Mouse (Mus musculus): ENCODE data around the gene Smpd3. TPM values are rescaled to one million over a fixed set of nuclear protein-coding genes. Genes with fewer than 3 reads are reported as not detected.
"Not testable (repeated sequence)": the region's sequence is repeated elsewhere in the genome, so short reads cannot be mapped to it uniquely, and the experiment has no call there.

Smpd3 gene
- polyA plus RNA-seq, 1 experiment: not detected

DNA sequence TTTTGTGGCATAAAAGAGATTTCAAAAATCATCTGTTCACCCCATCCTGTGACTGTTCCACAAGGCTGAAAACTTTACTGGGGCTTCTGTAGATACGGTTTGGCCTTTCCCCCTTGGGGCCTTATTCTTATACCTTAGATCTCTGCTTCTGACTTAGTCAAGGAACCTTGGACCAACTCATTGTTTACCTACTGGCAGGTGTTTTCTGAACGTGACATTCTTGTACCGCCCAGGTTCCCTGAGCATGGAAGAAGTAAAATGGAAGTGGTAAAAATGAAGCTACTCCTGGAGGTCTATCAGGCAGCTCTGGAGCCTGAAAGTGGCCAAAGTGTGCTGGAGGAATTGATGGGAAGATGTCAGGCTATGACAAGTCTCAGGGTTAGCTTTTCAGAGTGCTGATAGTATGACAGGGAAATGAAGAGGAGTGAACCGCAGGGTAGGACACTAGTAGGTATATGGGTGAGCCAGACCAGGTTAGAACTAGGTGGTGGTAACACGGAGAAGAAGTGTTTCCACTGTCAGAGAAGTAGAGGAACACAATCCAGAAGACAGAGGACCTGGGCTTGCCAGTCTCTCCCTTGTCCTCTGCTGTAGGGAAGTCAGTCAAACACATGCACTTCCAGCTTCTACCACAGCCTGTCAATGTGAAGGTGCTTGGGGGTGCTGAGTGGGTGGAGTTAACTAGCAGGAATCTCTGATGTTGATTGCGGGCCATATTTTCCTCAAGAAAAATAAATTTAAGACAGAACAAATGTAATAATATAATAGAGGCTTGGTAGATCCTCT lies 22.2 kb downstream of the Smpd3 start:
- Histone ChIP-seq H3K4me1 (ENCODE audit: control insufficient read depth, insufficient read depth, low read length) (no peaks in the 10 kb centered on the region), H3K27ac (ENCODE audit: insufficient read depth, low read depth, low read length) (no peak overlapping the region), H3K4me3 (ENCODE audit: insufficient read depth, low read depth, low read length) (no peak overlapping the region)
- WGBS: 90% methylated on average over 6 of the region's 6 CpGs
- TF ChIP-seq POLR2A (IDR thresholded peaks at IDR 0.05; ENCODE audit: insufficient read depth, low read depth, low read length) (no peak), CTCF (IDR thresholded peaks at IDR 0.05; ENCODE audit: insufficient read depth, low read depth, low read length) (no peak)

- no peaks in the 10 kb centered on the region for H3K4me1 ChIP-seq (ENCODE audit: control insufficient read depth, insufficient read depth, low read length)
- TF ChIP-seq POLR2A (IDR thresholded peaks at IDR 0.05; ENCODE audit: insufficient read depth, low read depth, low read length) (no peak), CTCF (IDR thresholded peaks at IDR 0.05; ENCODE audit: insufficient read depth, low read depth, low read length) (no peak)
- H3K27ac ChIP-seq (ENCODE audit: insufficient read depth, low read depth, low read length): no peak overlapping the region
- H3K4me3 ChIP-seq (ENCODE audit: insufficient read depth, low read depth, low read length): no peak overlapping the region
- WGBS: 73% methylated on average over 2 of the region's 2 CpGs
Observed at GRCm38 (mm10) chr8:106313799-106314198, 24.0 kb downstream of the Smpd3 start.

GRCm38 (mm10) chr8:106313120-106313737 lies 24.6 kb downstream of the Smpd3 start:
- TF ChIP-seq CTCF (IDR thresholded peaks at IDR 0.05; ENCODE audit: insufficient read depth, low read depth, low read length): no peak
- TF ChIP-seq POLR2A (IDR thresholded peaks at IDR 0.05; ENCODE audit: insufficient read depth, low read depth, low read length): no peak
- Histone ChIP-seq H3K4me3 (ENCODE audit: insufficient read depth, low read depth, low read length) (no peak overlapping the region), H3K27ac (ENCODE audit: insufficient read depth, low read depth, low read length) (no peak overlapping the region), H3K4me1 (ENCODE audit: control insufficient read depth, insufficient read depth, low read length) (no peaks in the 10 kb centered on the region)
- WGBS: 91% methylated on average over 6 of the region's 6 CpGs

DNA sequence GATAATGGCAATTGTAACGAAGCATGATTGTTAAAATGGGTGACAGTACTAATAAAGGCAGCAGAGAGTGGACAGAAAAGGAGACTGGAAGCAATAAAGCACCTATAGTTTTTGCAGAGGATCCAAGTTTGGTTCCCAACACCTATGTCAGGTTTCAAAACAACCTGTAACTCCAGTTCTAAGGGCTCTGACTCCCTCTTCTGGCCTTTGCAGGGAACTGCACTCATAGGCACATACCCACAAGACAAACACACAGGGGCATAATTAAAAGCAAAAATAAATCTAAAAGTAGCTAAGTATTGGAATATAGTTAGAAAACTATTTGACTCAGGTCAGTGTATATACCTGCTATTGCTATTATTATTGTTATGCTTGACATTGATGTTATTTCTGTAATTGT lies 25.8 kb downstream of the Smpd3 start:
- no peak overlapping the region for H3K27ac ChIP-seq (ENCODE audit: insufficient read depth, low read depth, low read length)
- WGBS: 96% methylated on average over 1 of the region's 1 CpGs
- no peak for TF ChIP-seq CTCF (IDR thresholded peaks at IDR 0.05; ENCODE audit: insufficient read depth, low read depth, low read length)
- TF ChIP-seq POLR2A (IDR thresholded peaks at IDR 0.05; ENCODE audit: insufficient read depth, low read depth, low read length): no peak
- H3K4me1 ChIP-seq (ENCODE audit: control insufficient read depth, insufficient read depth, low read length): no peaks in the 10 kb centered on the region
- no peak overlapping the region for H3K4me3 ChIP-seq (ENCODE audit: insufficient read depth, low read depth, low read length)

DNA sequence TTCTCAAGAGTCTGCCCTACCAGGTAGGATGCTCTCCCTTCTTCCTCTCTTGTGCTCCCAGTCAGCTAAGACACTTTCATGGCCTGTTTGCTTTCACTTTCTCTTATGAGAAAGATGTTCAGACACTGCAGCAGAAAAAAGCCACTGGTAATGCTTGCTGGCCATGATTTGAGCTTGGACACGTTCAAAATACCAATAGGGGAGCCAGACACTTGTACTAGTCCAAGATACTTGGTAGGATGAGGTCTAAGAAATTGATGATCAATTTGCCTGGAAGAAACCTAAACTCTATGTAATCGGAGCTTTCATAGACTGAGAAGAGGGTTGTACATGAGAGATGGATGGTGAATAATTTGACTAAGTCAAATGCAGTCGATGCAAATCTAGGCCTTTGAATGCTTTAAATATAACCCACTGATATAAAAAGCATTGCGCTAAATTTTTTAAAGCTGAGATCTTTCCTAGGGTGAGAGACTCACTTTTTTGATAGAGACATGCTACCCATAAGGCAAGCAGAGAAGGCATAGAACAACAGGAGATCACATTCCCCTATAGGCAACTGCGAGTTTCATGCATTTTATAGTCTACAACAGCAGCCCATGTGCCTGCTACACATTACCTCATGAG lies 27.6 kb downstream of the Smpd3 start:
- 91% methylated on average over 5 of the region's 5 CpGs for WGBS
- no peak for TF ChIP-seq POLR2A (IDR thresholded peaks at IDR 0.05; ENCODE audit: insufficient read depth, low read depth, low read length)
- no peak for TF ChIP-seq CTCF (IDR thresholded peaks at IDR 0.05; ENCODE audit: insufficient read depth, low read depth, low read length)
- H3K27ac ChIP-seq (ENCODE audit: insufficient read depth, low read depth, low read length): no peak overlapping the region

GRCm38 (mm10) chr8:106308082-106308786 lies 29.6 kb downstream of the Smpd3 start:
- not testable (repeated sequence) for H3K4me1 ChIP-seq (ENCODE audit: control insufficient read depth, insufficient read depth, low read length)

More for the DNA sequence above, 27.6 kb downstream of the Smpd3 start:
- no peak overlapping the region for H3K4me3 ChIP-seq (ENCODE audit: insufficient read depth, low read depth, low read length)
- H3K4me1 ChIP-seq (ENCODE audit: control insufficient read depth, insufficient read depth, low read length): no peaks in the 10 kb centered on the region

DNA sequence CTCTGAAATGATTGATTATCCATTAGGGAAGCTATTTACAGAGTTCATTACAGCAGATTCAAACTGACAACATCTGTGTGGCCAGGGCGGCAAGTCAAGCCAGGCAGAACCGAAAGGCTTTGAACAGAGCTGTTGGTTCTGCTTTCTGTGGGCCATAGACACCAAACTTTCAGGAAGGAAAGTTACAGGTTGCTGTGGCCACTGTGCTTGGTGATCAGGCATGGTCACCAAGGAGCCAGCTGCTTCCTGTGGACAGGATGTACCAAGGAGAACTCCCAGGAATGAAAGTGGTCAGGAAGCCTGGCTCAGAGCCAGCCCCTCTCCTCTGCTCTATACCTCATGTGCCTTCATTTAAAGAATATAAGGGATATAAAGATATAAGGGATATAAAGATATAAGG lies 30.2 kb downstream of the Smpd3 start:
- Histone ChIP-seq H3K27ac (ENCODE audit: insufficient read depth, low read depth, low read length) (no peak overlapping the region), H3K4me3 (ENCODE audit: insufficient read depth, low read depth, low read length) (no peak overlapping the region), H3K4me1 (ENCODE audit: control insufficient read depth, insufficient read depth, low read length) (no peaks in the 10 kb centered on the region)
- 98% methylated on average over 2 of the region's 2 CpGs for WGBS
- TF ChIP-seq POLR2A (IDR thresholded peaks at IDR 0.05; ENCODE audit: insufficient read depth, low read depth, low read length): no peak
- TF ChIP-seq CTCF (IDR thresholded peaks at IDR 0.05; ENCODE audit: insufficient read depth, low read depth, low read length): no peak

More at GRCm38 (mm10) chr8:106308082-106308786, 29.6 kb downstream of the Smpd3 start:
- H3K4me3 ChIP-seq (ENCODE audit: insufficient read depth, low read depth, low read length); H3K27ac ChIP-seq (ENCODE audit: insufficient read depth, low read depth, low read length): not testable (repeated sequence)
- WGBS: 88% methylated on average over 6 of the region's 6 CpGs

- H3K27ac ChIP-seq (ENCODE audit: insufficient read depth, low read depth, low read length); H3K4me1 ChIP-seq (ENCODE audit: control insufficient read depth, insufficient read depth, low read length); H3K4me3 ChIP-seq (ENCODE audit: insufficient read depth, low read depth, low read length): not testable (repeated sequence)
- 81% methylated on average over 2 of the region's 2 CpGs for WGBS
Observed at GRCm38 (mm10) chr8:106306711-106307248, 31.0 kb downstream of the Smpd3 start.

GRCm38 (mm10) chr8:106306076-106306475 lies 31.7 kb downstream of the Smpd3 start:
- no peaks in the 10 kb centered on the region for H3K4me1 ChIP-seq (ENCODE audit: control insufficient read depth, insufficient read depth, low read length)
- H3K4me3 ChIP-seq (ENCODE audit: insufficient read depth, low read depth, low read length): no peak overlapping the region
- 92% methylated on average over 1 of the region's 1 CpGs for WGBS
- TF ChIP-seq CTCF (IDR thresholded peaks at IDR 0.05; ENCODE audit: insufficient read depth, low read depth, low read length) (no peak), POLR2A (IDR thresholded peaks at IDR 0.05; ENCODE audit: insufficient read depth, low read depth, low read length) (no peak)
- H3K27ac ChIP-seq (ENCODE audit: insufficient read depth, low read depth, low read length): no peak overlapping the region
